ENCODE assay signal across 22 mouse cellular contexts in the genomic region with DNA sequence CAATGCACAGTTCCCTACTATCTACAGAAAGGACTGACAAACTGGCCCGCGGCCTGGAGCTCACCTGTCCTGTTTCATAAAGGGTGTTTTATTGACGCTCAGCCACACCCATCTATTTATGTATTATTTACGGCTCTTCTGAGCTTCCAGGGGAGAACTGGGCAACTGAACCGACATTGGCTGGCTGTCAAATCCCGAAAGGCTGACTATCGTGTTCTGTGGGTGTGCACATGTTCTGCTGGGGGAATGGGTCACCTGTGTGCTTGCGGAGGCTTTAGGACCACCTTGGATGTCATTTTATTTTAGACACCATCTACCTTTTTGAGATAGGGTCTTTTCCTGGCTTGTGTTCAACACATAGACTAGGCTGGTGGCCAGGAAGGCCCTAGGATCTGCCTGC.
"Had no signal": no experiment of that assay in that cellular context is flagged by ENCODE, and none has a peak within 500 bp of the region (broad histone marks: within the 10 kb centered on the region; RNA-seq: fewer than 3 reads in every experiment).

No protein-coding gene starts in this region.

- H3K9ac ChIP-seq: liver, embryonic 12.5 days; liver, embryonic 15.5 days; lung, embryonic 15.5 days; midbrain, embryonic 13.5 days; neural tube, embryonic 13.5 days had no signal

- H3K9me3 ChIP-seq: liver, embryonic 12.5 days; liver, embryonic 15.5 days; lung, embryonic 15.5 days; midbrain, embryonic 10.5 days; midbrain, embryonic 13.5 days; neural tube, embryonic 13.5 days had no signal

- H3K27me3 ChIP-seq: liver, embryonic 12.5 days; liver, embryonic 15.5 days; lung, embryonic 15.5 days; megakaryocyte, embryonic 14.5 days; neural tube, embryonic 13.5 days had no signal

- DNase-seq: kidney, postnatal 36 days; layer of hippocampus, postnatal 36 days; left cerebral cortex, postnatal 4 days; liver; lung, adult 18-20 months; lung, postnatal 10 days; lung, postnatal 36 days; retina, postnatal 1 day; right cerebral cortex, postnatal 25 days; thymus, adult 18-20 months; thymus, postnatal 36 days had no signal

- H3K4me3 ChIP-seq: left cerebral cortex, adult 2 months; liver, embryonic 12.5 days; liver, embryonic 15.5 days; lung, embryonic 15.5 days; megakaryocyte, embryonic 14.5 days; midbrain, embryonic 10.5 days; midbrain, embryonic 13.5 days; myocyte; neural tube, embryonic 13.5 days had no signal

- H3K4me1 ChIP-seq: liver, embryonic 12.5 days; liver, embryonic 15.5 days; megakaryocyte, embryonic 14.5 days had no signal

- H3K27ac ChIP-seq: kidney, postnatal 0 days; left cerebral cortex, adult 2 months; liver, embryonic 12.5 days; liver, embryonic 15.5 days; lung, embryonic 15.5 days; midbrain, embryonic 10.5 days; midbrain, embryonic 13.5 days; neural tube, embryonic 13.5 days had no signal

- ATAC-seq: liver, embryonic 12.5 days; midbrain, embryonic 13.5 days; midbrain, embryonic 16.5 days had no signal

- H3K4me2 ChIP-seq: liver, embryonic 12.5 days; liver, embryonic 15.5 days; lung, embryonic 15.5 days; midbrain, embryonic 13.5 days; neural tube, embryonic 13.5 days had no signal

- H3K36me3 ChIP-seq: liver, embryonic 12.5 days; liver, embryonic 15.5 days; lung, embryonic 15.5 days; midbrain, embryonic 10.5 days; midbrain, embryonic 13.5 days; neural tube, embryonic 13.5 days had no signal
